Mouse (Mus musculus) adrenal gland, postnatal 4 days (tissue): ENCODE measurements around the gene Ube2cbp. TPM values are rescaled to one million over a fixed set of nuclear protein-coding genes. Genes with fewer than 3 reads are reported as not detected.

Experiments used
- DNase-seq, 2 experiments: peaks; one replicate each; pipeline ENCODE4 v3.0.0; 2021 to 2022; ENCODE audit warnings: low spot score in 2 of 2, mixed read lengths in 2 of 2
- total RNA-seq, 2 experiments: library from RNA; stranded (reverse); gene quantifications; 2 replicates each; pipeline ENCODE4 v1.2.3; 2021

The Ube2cbp gene
- total RNA-seq, 2 experiments from 2014 or later, result 4.3 to 5.1 TPM

GRCm38 (mm10) chr9:86327341-86327740 lies 137.4 kb downstream of the Ube2cbp start:
- DNase-seq, result no peak

GRCm38 (mm10) chr9:86324772-86325171 lies 140.0 kb downstream of the Ube2cbp start:
- DNase-seq, result no peak

- no peak for DNase-seq
These were observed 145.1 kb downstream of the Ube2cbp start for GRCm38 (mm10) chr9:86319516-86320140.

- no peak for DNase-seq
These were observed 149.1 kb downstream of the Ube2cbp start for GRCm38 (mm10) chr9:86315700-86316099.

- no peak for DNase-seq
These were observed 156.1 kb downstream of the Ube2cbp start for GRCm38 (mm10) chr9:86308616-86309015.

GRCm38 (mm10) chr9:86306556-86306955 lies 158.2 kb downstream of the Ube2cbp start:
- DNase-seq, result no peak

- DNase-seq, result no peak
These were observed 163.3 kb downstream of the Ube2cbp start for GRCm38 (mm10) chr9:86301407-86301806.

GRCm38 (mm10) chr9:86298596-86298995 lies 166.2 kb downstream of the Ube2cbp start:
- no peak for DNase-seq

- no peak for DNase-seq
These were observed 166.6 kb downstream of the Ube2cbp start for GRCm38 (mm10) chr9:86298131-86298530.

GRCm38 (mm10) chr9:86296683-86297638 lies 167.8 kb downstream of the Ube2cbp start:
- DNase-seq, result no peak

- no peak for DNase-seq
These were observed 177.2 kb downstream of the Ube2cbp start for GRCm38 (mm10) chr9:86287570-86287954.

- DNase-seq, result no peak
These were observed 177.8 kb downstream of the Ube2cbp start for GRCm38 (mm10) chr9:86286830-86287569.

GRCm38 (mm10) chr9:86282555-86282954 lies 182.2 kb downstream of the Ube2cbp start:
- no peak for DNase-seq

GRCm38 (mm10) chr9:86281147-86281467 lies 183.6 kb downstream of the Ube2cbp start:
- no peak for DNase-seq

GRCm38 (mm10) chr9:86280461-86281146 lies 184.1 kb downstream of the Ube2cbp start:
- DNase-seq, result no peak

- no peak for DNase-seq
These were observed 195.2 kb downstream of the Ube2cbp start for GRCm38 (mm10) chr9:86269541-86269940.

- no peak for DNase-seq
These were observed 198.1 kb downstream of the Ube2cbp start for GRCm38 (mm10) chr9:86266658-86267057.
